Mouse (Mus musculus) brain, embryonic 14.5 days (tissue): Measurements from ENCODE around the gene Lgals9.
A peak's percentile ranks its signal among the peaks of the same experiment; 100 is the strongest.

Experiments
- CTCF ChIP-seq: fragments of 200-500 bp; IDR thresholded peaks from 2 replicates; pipeline ENCODE4 v1.5.1; 2012; ENCODE audit warnings: inconsistent platforms, mild to moderate bottlenecking, moderate library complexity, borderline replicate concordance; ENCODE audit not compliant: insufficient read depth, insufficient read length; ENCODE audit errors: extremely low read depth
- POLR2A ChIP-seq: fragments of 200-500 bp; IDR thresholded peaks from 2 replicates; pipeline ENCODE4 v1.6.1; 2012; ENCODE audit warnings: mild to moderate bottlenecking, inconsistent platforms, borderline replicate concordance; ENCODE audit not compliant: poor library complexity, insufficient read depth, insufficient read length, severe bottlenecking; ENCODE audit errors: extremely low read depth

- TF ChIP-seq POLR2A (no peak), CTCF (peak; percentile 77)
Observed at GRCm38 (mm10) chr11:79018954-79019704, 34.4 kb upstream of the Lgals9 start.
